Mouse (Mus musculus) layer of hippocampus, adult 9-10 months (tissue): ENCODE measurements around the gene Sel1l3.

Experiments used
- DNase-seq: peaks from one replicate; pipeline ENCODE4 v3.0.0; 2022; ENCODE audit warnings: low spot score

Gene Sel1l3

GRCm38 (mm10) chr5:53213711-53214352 lies at the start of gene Sel1l3:
Sel1l3 (minus strand) TSS chr5:53213927.
- DNase-seq = no peak

GRCm38 (mm10) chr5:53261999-53262398 lies 48.3 kb upstream of the Sel1l3 start:
- DNase-seq = no peak

- DNase-seq = no peak
Observed at GRCm38 (mm10) chr5:53259894-53260293, 46.2 kb upstream of the Sel1l3 start.

- DNase-seq = no peak
Observed at GRCm38 (mm10) chr5:53258038-53258786, 44.5 kb upstream of the Sel1l3 start.

- DNase-seq = no peak
Observed at GRCm38 (mm10) chr5:53254821-53255220, 41.1 kb upstream of the Sel1l3 start.

- DNase-seq = no peak
Observed at GRCm38 (mm10) chr5:53254154-53254553, 40.4 kb upstream of the Sel1l3 start.

GRCm38 (mm10) chr5:53249431-53250061 lies 35.8 kb upstream of the Sel1l3 start:
- DNase-seq = no peak

- no peak for DNase-seq
Observed at GRCm38 (mm10) chr5:53248499-53248898, 34.8 kb upstream of the Sel1l3 start.

GRCm38 (mm10) chr5:53243933-53244332 lies 30.2 kb upstream of the Sel1l3 start:
- DNase-seq = no peak

GRCm38 (mm10) chr5:53242865-53243499 lies 29.3 kb upstream of the Sel1l3 start:
- DNase-seq = no peak

- no peak for DNase-seq
Observed at GRCm38 (mm10) chr5:53241963-53242362, 28.2 kb upstream of the Sel1l3 start.

- DNase-seq = no peak
Observed at GRCm38 (mm10) chr5:53241109-53241508, 27.4 kb upstream of the Sel1l3 start.

- no peak for DNase-seq
Observed at GRCm38 (mm10) chr5:53239831-53240440, 26.2 kb upstream of the Sel1l3 start.

GRCm38 (mm10) chr5:53239189-53239588 lies 25.5 kb upstream of the Sel1l3 start:
- DNase-seq = no peak

GRCm38 (mm10) chr5:53238761-53239160 lies 25.0 kb upstream of the Sel1l3 start:
- no peak for DNase-seq

- no peak for DNase-seq
Observed at GRCm38 (mm10) chr5:53236749-53237148, 23.0 kb upstream of the Sel1l3 start.

GRCm38 (mm10) chr5:53236136-53236535 lies 22.4 kb upstream of the Sel1l3 start:
- no peak for DNase-seq

GRCm38 (mm10) chr5:53235551-53235950 lies 21.8 kb upstream of the Sel1l3 start:
- DNase-seq = no peak

GRCm38 (mm10) chr5:53230560-53230959 lies 16.8 kb upstream of the Sel1l3 start:
- no peak for DNase-seq

- no peak for DNase-seq
Observed at GRCm38 (mm10) chr5:53225434-53225833, 11.7 kb upstream of the Sel1l3 start.

- DNase-seq = no peak
Observed at GRCm38 (mm10) chr5:53214801-53215200, 1.1 kb upstream of the Sel1l3 start.

GRCm38 (mm10) chr5:53214362-53214761 lies 635 bp upstream of the Sel1l3 start:
- DNase-seq = no peak
